Mouse (Mus musculus) embryonic facial prominence, embryonic 10.5 days (tissue): ENCODE results near the gene Zfhx3. TPM values are rescaled to one million over a fixed set of nuclear protein-coding genes. Genes with fewer than 3 reads are reported as not detected.

Experiments used
- DNase-seq: peaks from one replicate; pipeline ENCODE4 v3.0.0-alpha.2; 2017; ENCODE audit warnings: low spot score
- H3K27ac ChIP-seq: fragments of 300-500 bp; sonication (generic); replicated peaks from 2 replicates; pipeline ENCODE4 v1.5.1; 2016; ENCODE audit warnings: mild to moderate bottlenecking
- H3K27me3 ChIP-seq: fragments of 300-500 bp; sonication (generic); replicated peaks from 2 replicates; pipeline ENCODE4 v1.6.1; 2016; ENCODE audit warnings: low read depth, mild to moderate bottlenecking; ENCODE audit not compliant: poor library complexity, severe bottlenecking
- H3K36me3 ChIP-seq: fragments of 300-500 bp; sonication (generic); replicated peaks from 2 replicates; pipeline ENCODE4 v1.6.1; 2016; ENCODE audit warnings: mild to moderate bottlenecking, moderate library complexity
- H3K4me1 ChIP-seq: fragments of 300-500 bp; sonication (generic); 2 replicates; pipeline ENCODE4 v1.6.1; 2016
- H3K4me3 ChIP-seq: fragments of 300-500 bp; sonication (generic); 2 replicates; pipeline ENCODE4 v1.5.1; 2016; ENCODE audit warnings: mild to moderate bottlenecking, moderate library complexity
- H3K9me3 ChIP-seq: fragments of 300-500 bp; sonication (generic); 2 replicates; pipeline ENCODE4 v1.6.1; 2016; ENCODE audit warnings: mild to moderate bottlenecking
- WGBS: fragments of 180-500 bp; shearing (Covaris S2); methylation state at CpG from one replicate; pipeline ENCODE4 v1.1.7; 2016; 5-methylcytosine and 5-hydroxymethylcytosine counted together
- polyA plus RNA-seq: library from polyadenylated mRNA; unstranded; fragments of >200 nt; fragmentation: Nextera tagmentation; extraction: Ambion mirVana; gene quantifications from 2 replicates; pipeline ENCODE4 v1.2.1, GENCODE M21; 2016

Zfhx3 gene
- polyA plus RNA-seq, 1 experiment from 2014 or later, result 18.8 TPM

GRCm38 (mm10) chr8:108936695-108937448 is 994.4 kb downstream of the Zfhx3 start:
- H3K36me3 ChIP-seq, result peaks cover 85% of the 10 kb centered on the region
- no peak for DNase-seq
- H3K4me3 ChIP-seq, result no peak overlapping the region
- H3K9me3 ChIP-seq, result 0 out of 2 replicates have a peak, but pooled peaks cover 2% of the 10 kb centered on the region
- 83% methylated on average over 19 of the region's 19 CpGs for WGBS
- peaks cover 23% of the 10 kb centered on the region for H3K4me1 ChIP-seq
- H3K27ac ChIP-seq, result no peak overlapping the region
- no peaks in the 10 kb centered on the region for H3K27me3 ChIP-seq

DNA sequence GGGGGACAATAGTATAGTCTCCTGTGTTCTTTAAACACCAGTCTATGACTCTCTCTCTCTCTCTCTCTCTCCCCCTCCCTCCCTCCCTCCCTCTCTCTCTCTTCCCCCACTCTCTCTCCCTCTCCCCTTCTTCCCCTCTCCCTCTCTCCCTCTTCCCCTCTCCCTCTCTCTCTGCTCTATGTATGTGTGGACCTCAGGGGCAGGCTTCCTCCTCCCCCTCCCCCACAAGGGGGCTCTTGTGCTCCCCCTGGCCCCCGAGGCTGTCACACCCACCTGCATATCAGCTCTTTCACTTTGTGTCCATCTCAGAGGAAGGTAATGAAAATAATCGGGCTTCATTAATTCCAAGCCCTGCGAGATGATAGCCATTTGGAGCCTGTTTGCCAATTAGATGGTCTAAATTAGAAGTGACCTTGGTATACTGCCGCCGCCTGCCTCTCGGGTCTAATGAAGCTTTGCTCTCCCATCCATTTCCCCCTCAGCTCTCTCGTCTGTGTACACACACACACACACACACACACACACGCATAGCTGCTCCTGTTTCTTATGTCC is 995.5 kb downstream of the Zfhx3 start:
- 72% methylated on average over 8 of the region's 8 CpGs for WGBS
- Histone ChIP-seq H3K27ac (peak overlapping the region; percentile 19; the same call in 1 of the 2 replicates), H3K36me3 (peaks cover 90% of the 10 kb centered on the region)

GRCm38 (mm10) chr8:108942686-108943085 is 1000.2 kb downstream of the Zfhx3 start:
- peaks cover 89% of the 10 kb centered on the region for H3K36me3 ChIP-seq
- H3K27ac ChIP-seq, result no peak overlapping the region
- H3K4me1 ChIP-seq, result peaks cover 22% of the 10 kb centered on the region
- no peaks in the 10 kb centered on the region for H3K27me3 ChIP-seq
- DNase-seq, result no peak
- WGBS, result 86% methylated on average over 8 of the region's 8 CpGs
- H3K9me3 ChIP-seq, result peaks cover 11% of the 10 kb centered on the region; the same call in 1 of the 2 replicates
- H3K4me3 ChIP-seq, result no peak overlapping the region

More for the DNA sequence above, 995.5 kb downstream of the Zfhx3 start:
- H3K9me3 ChIP-seq, result 0 out of 2 replicates have a peak, but pooled peaks cover 2% of the 10 kb centered on the region
- H3K4me3 ChIP-seq, result no peak overlapping the region
- no peak for DNase-seq
- H3K4me1 ChIP-seq, result peaks cover 27% of the 10 kb centered on the region
- H3K27me3 ChIP-seq, result no peaks in the 10 kb centered on the region

- Histone ChIP-seq H3K27ac (no peak overlapping the region; the same call in 1 of the 2 replicates), H3K9me3 (peaks cover 15% of the 10 kb centered on the region; the same call in 1 of the 2 replicates), H3K4me1 (peaks cover 19% of the 10 kb centered on the region), H3K27me3 (no peaks in the 10 kb centered on the region), H3K36me3 (peaks cover 89% of the 10 kb centered on the region), H3K4me3 (no peak overlapping the region)
- WGBS, result 78% methylated on average over 11 of the region's 11 CpGs
- no peak for DNase-seq
Observed at GRCm38 (mm10) chr8:108943132-108943531, 1000.7 kb downstream of the Zfhx3 start.

DNA sequence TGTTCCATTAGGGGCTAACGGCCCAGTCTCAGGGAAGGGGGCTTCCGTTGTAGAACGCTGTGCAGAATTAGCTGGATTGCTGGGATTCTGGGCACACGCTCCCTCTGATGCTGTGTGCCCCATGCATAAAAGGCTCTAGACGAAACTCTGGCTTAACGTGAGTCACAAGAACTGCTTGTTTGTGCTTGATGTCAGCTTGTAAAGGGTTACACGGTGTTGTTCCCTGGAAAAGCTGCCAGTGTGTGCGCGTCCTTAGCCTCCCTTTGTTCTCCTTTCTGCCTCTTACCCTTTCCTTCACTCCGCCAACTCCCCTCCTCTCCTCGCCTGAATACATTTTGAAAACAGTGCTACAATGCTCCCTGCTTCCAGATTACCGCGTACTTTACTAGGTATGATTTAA is 1001.9 kb downstream of the Zfhx3 start:
- H3K27ac ChIP-seq, result peak overlapping the region; percentile 44
- no peak for DNase-seq
- peaks cover 27% of the 10 kb centered on the region for H3K9me3 ChIP-seq
- no peak overlapping the region for H3K4me3 ChIP-seq
- WGBS, result 67% methylated on average over 13 of the region's 13 CpGs
- H3K4me1 ChIP-seq, result peaks cover 19% of the 10 kb centered on the region
- no peaks in the 10 kb centered on the region for H3K27me3 ChIP-seq
- peaks cover 92% of the 10 kb centered on the region for H3K36me3 ChIP-seq

GRCm38 (mm10) chr8:108950311-108950710 is 1007.9 kb downstream of the Zfhx3 start:
- DNase-seq, result no peak
- Histone ChIP-seq H3K4me1 (no peaks in the 10 kb centered on the region), H3K27me3 (no peaks in the 10 kb centered on the region), H3K4me3 (no peak overlapping the region), H3K27ac (no peak overlapping the region), H3K9me3 (peaks cover 46% of the 10 kb centered on the region), H3K36me3 (peaks cover 100% of the 10 kb centered on the region)
- 97% methylated on average over 21 of the region's 21 CpGs for WGBS

GRCm38 (mm10) chr8:108951560-108951959 is 1009.1 kb downstream of the Zfhx3 start:
- no peak overlapping the region for H3K4me3 ChIP-seq
- peaks cover 59% of the 10 kb centered on the region for H3K9me3 ChIP-seq
- peaks cover 100% of the 10 kb centered on the region for H3K36me3 ChIP-seq
- H3K4me1 ChIP-seq, result peaks cover 8% of the 10 kb centered on the region
- no peak for DNase-seq
- no peaks in the 10 kb centered on the region for H3K27me3 ChIP-seq
- 89% methylated on average over 12 of the region's 12 CpGs for WGBS
- H3K27ac ChIP-seq, result no peak overlapping the region

DNA sequence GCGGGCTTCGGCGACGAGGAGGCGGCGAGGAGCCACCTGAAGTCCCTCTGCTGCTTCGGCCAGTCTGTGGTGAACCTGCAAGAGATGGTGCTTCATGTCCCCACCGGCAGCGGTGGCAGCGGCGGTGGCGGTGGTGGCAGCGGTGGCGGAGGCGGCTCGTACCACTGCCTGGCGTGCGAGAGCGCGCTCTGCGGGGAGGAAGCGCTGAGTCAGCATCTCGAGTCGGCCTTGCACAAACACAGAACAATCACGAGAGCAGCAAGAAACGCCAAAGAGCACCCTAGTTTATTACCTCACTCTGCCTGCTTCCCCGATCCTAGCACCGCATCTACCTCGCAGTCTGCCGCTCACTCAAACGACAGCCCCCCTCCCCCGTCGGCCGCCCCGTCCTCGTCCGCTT is 1014.0 kb downstream of the Zfhx3 start:
- Histone ChIP-seq H3K4me1 (peaks cover 9% of the 10 kb centered on the region), H3K27me3 (no peaks in the 10 kb centered on the region), H3K9me3 (peaks cover 16% of the 10 kb centered on the region), H3K27ac (peak overlapping the region; percentile 57), H3K4me3 (peak overlapping the region; percentile 43), H3K36me3 (peaks cover 61% of the 10 kb centered on the region)
- 69% methylated on average over 37 of the region's 37 CpGs for WGBS
- peak; percentile 34 for DNase-seq

GRCm38 (mm10) chr8:108962516-108962915 is 1020.1 kb downstream of the Zfhx3 start:
- no peak for DNase-seq
- Histone ChIP-seq H3K9me3 (no peaks in the 10 kb centered on the region), H3K4me1 (0 out of 2 replicates have a peak, but pooled peaks cover 5% of the 10 kb centered on the region), H3K27ac (peak overlapping the region; percentile 24; the same call in 1 of the 2 replicates), H3K27me3 (no peaks in the 10 kb centered on the region), H3K4me3 (no peak overlapping the region), H3K36me3 (peaks cover 3% of the 10 kb centered on the region; the same call in 1 of the 2 replicates)
- WGBS, result 62% methylated on average over 7 of the region's 7 CpGs

DNA sequence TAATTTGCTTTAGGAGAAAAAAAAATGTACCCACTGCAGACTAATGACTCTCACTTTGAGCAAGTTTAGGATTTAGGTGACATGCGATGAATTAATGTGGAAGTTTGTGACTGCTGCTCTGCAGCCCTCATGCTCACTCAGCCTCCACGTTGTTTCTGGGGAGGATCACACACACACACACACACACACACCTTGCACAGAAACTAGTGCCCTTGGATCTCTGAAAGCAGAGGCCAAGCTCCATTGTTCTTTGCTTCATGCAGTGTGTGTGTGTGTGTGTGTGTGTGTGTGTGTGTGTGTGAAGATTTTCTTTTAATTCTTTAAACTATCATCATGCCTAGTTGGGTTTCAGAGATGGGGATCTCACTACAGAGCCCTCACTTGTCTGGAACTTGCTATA is 1020.7 kb downstream of the Zfhx3 start:
- WGBS, result 88% methylated on average over 2 of the region's 2 CpGs
- Histone ChIP-seq H3K27me3 (no peaks in the 10 kb centered on the region), H3K4me3 (no peak overlapping the region), H3K9me3 (no peaks in the 10 kb centered on the region), H3K4me1 (0 out of 2 replicates have a peak, but pooled peaks cover 5% of the 10 kb centered on the region), H3K27ac (no peak overlapping the region), H3K36me3 (peaks cover 3% of the 10 kb centered on the region; the same call in 1 of the 2 replicates)
- no peak for DNase-seq

DNA sequence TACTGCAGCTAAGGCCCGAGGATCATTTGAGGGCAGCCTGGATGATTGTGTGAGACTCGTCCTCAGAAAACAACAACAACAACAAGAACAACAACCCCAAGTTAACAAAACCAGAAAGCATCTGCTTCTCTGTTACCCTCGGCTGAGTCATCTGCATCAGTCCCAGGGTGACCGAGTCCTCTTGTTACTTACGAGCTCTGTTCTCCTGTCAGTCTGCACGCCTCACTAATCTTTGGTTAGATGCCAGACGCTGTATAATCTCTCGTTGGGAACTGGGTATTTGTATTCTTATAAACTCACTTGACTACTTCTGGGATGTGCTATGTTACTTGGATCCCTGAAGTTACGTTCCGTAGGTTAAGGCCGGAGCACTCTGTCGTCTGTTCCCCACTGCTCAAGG is 1023.6 kb downstream of the Zfhx3 start:
- no peak for DNase-seq
- Histone ChIP-seq H3K27me3 (no peaks in the 10 kb centered on the region), H3K4me1 (0 out of 2 replicates have a peak, but pooled peaks cover 5% of the 10 kb centered on the region), H3K36me3 (no peaks in the 10 kb centered on the region), H3K27ac (no peak overlapping the region), H3K9me3 (no peaks in the 10 kb centered on the region), H3K4me3 (no peak overlapping the region)
- 87% methylated on average over 12 of the region's 12 CpGs for WGBS

- no peaks in the 10 kb centered on the region for H3K9me3 ChIP-seq
- H3K4me3 ChIP-seq, result no peak overlapping the region
- H3K4me1 ChIP-seq, result peaks cover 23% of the 10 kb centered on the region
- no peak for DNase-seq
- H3K36me3 ChIP-seq, result no peaks in the 10 kb centered on the region
- 90% methylated on average over 9 of the region's 9 CpGs for WGBS
- no peak overlapping the region for H3K27ac ChIP-seq
- no peaks in the 10 kb centered on the region for H3K27me3 ChIP-seq
Observed at GRCm38 (mm10) chr8:108973639-108974325, 1031.3 kb downstream of the Zfhx3 start.
